Mouse (Mus musculus) C2C12 (cell line): ENCODE data around the gene Itgb2l.

Experiments used
- CEBPB ChIP-seq: IDR thresholded peaks from one replicate; pipeline ENCODE4 v1.6.1; 2011; ENCODE audit warnings: low read depth, mild to moderate bottlenecking, control low read depth, moderate library complexity
- CTCF ChIP-seq: IDR thresholded peaks from one replicate; pipeline ENCODE4 v1.5.1; 2011; ENCODE audit not compliant: control insufficient read depth, insufficient read depth, insufficient read length
- USF1 ChIP-seq: IDR thresholded peaks from one replicate; pipeline ENCODE4 v1.6.1; 2011; ENCODE audit warnings: low read depth, mild to moderate bottlenecking, control low read depth, moderate library complexity

DNA sequence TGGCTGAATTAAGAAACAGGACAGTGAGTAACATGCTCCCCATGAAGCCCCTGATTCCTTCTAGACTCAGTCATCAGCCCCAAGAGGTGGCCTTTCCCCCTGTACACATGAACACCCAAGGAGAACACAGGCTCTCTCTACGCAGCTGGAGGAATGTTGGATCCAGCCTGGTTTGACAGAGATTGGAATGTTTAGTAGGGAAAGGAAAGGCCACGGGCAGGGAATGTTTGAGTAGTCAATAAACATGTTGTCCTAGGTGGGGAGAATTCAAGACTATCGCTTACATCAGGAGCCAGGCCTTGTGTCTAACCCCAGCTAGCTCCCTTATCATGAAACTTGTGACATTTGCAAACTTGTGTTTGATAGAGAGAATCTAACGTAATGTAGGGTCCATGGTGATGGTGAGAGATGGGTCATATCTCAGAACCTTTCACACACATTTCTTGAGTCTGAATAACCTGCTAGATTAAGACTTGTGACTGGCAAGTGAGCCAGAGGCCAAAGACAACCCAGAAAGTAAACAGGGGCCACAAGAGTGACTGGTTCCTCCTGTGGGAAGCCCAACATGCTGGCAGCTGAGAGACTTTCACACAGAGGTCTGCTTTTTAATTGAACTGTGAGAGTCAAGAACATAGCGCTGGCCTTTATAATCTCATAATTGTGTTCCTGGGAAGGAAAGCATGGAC is 60.8 kb downstream of the Itgb2l start:
- no peak for TF ChIP-seq CTCF
- TF ChIP-seq USF1, result no peak
- TF ChIP-seq CEBPB, result no peak
